Mouse (Mus musculus): ENCODE measurements around the gene Gm21985. TPM values are rescaled to one million over a fixed set of nuclear protein-coding genes. Genes with fewer than 3 reads are reported as not detected.

Gene Gm21985
- total and polyA plus RNA-seq, 2 experiments from 2014 or later, result not detected

DNA sequence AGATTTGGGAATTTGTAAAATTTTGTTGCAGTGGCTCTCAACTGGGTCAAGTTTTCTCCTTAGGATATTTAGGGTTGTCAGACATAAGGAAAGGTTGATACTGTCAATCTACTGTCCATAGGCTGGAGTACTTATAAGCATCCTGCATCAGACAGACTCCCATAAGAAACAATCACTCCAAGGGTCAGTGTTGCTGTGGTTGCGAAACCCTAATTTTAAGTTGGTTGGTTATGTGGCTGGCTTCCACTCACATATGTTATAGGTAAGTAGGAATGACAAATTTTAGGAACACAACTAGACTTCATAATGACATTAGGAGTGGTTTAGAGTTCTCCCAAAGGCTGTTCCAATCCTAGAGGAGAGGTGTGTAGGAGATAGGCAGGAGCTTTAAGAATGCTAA is 115.1 kb downstream of the Gm21985 start:
- no peak for TF ChIP-seq CTCF (IDR thresholded peaks at IDR 0.05; ENCODE audit: low read depth)
- no peak overlapping the region for H3K4me3 ChIP-seq (ENCODE audit: low read length)
- DNase-seq (ENCODE audit: low spot score), result no peak
- H3K9me3 ChIP-seq (ENCODE audit: low read length), result no peaks in the 10 kb centered on the region
- WGBS, result 98% methylated on average over 1 of the region's 1 CpGs
- H3K27me3 ChIP-seq (ENCODE audit: insufficient read depth, low read length), result no peaks in the 10 kb centered on the region
- H3K27ac ChIP-seq, result no peak overlapping the region
- no peaks in the 10 kb centered on the region for H3K36me3 ChIP-seq (ENCODE audit: insufficient read depth, low read length)
- H3K9ac ChIP-seq (replicated peaks; ENCODE audit: low read length), result no peak overlapping the region
- no peak for ATAC-seq
- H3K4me2 ChIP-seq (ENCODE audit: low read depth, low read length), result no peak overlapping the region
- peaks cover 10% of the 10 kb centered on the region for H3K4me1 ChIP-seq (ENCODE audit: insufficient read depth, low read length)

DNA sequence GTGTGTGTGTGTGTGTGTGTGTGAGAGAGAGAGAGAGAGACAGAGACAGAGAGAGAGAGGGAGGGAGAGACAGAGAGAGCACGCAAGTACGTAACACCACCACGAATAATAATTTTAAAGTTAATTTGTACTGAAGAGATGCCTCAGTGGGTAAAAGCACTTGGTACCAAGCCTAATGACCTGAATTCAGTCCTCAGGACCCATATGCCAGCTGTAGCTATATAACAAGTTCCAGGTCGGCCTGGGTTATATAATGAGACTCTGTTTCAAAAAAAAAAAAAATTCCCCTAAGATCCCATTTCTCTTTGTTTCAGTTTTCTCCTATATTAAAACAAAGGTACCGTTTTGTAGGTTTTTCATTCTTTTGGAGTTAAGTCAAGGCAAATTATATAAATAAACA is 124.7 kb downstream of the Gm21985 start:
- H3K4me3 ChIP-seq (ENCODE audit: low read length), result no peak overlapping the region
- no peaks in the 10 kb centered on the region for H3K36me3 ChIP-seq (ENCODE audit: insufficient read depth, low read length)
- no peak overlapping the region for H3K9ac ChIP-seq (replicated peaks; ENCODE audit: low read length)
- H3K27me3 ChIP-seq (ENCODE audit: insufficient read depth, low read length), result no peaks in the 10 kb centered on the region
- WGBS, result 79% methylated on average over 5 of the region's 5 CpGs
- ATAC-seq (no peak), DNase-seq (ENCODE audit: low spot score) (no peak)
- H3K9me3 ChIP-seq (ENCODE audit: low read length), result no peaks in the 10 kb centered on the region
- H3K4me1 ChIP-seq (ENCODE audit: insufficient read depth, low read length), result no peaks in the 10 kb centered on the region
- H3K27ac ChIP-seq, result no peak overlapping the region
- no peak for TF ChIP-seq CTCF (IDR thresholded peaks at IDR 0.05; ENCODE audit: low read depth)
- no peak overlapping the region for H3K4me2 ChIP-seq (ENCODE audit: low read depth, low read length)

GRCm38 (mm10) chr2:112391346-112392000 is 125.4 kb downstream of the Gm21985 start:
- WGBS, result 90% methylated on average over 4 of the region's 4 CpGs
- Histone ChIP-seq H3K9ac (replicated peaks; ENCODE audit: low read length) (no peak overlapping the region), H3K27ac (no peak overlapping the region), H3K4me1 (ENCODE audit: insufficient read depth, low read length) (no peaks in the 10 kb centered on the region), H3K4me2 (ENCODE audit: low read depth, low read length) (no peak overlapping the region), H3K27me3 (ENCODE audit: insufficient read depth, low read length) (no peaks in the 10 kb centered on the region), H3K4me3 (ENCODE audit: low read length) (no peak overlapping the region), H3K36me3 (ENCODE audit: insufficient read depth, low read length) (no peaks in the 10 kb centered on the region), H3K9me3 (ENCODE audit: low read length) (no peaks in the 10 kb centered on the region)
- DNase-seq (ENCODE audit: low spot score) (no peak), ATAC-seq (no peak)
- TF ChIP-seq CTCF (IDR thresholded peaks at IDR 0.05; ENCODE audit: low read depth), result no peak

DNA sequence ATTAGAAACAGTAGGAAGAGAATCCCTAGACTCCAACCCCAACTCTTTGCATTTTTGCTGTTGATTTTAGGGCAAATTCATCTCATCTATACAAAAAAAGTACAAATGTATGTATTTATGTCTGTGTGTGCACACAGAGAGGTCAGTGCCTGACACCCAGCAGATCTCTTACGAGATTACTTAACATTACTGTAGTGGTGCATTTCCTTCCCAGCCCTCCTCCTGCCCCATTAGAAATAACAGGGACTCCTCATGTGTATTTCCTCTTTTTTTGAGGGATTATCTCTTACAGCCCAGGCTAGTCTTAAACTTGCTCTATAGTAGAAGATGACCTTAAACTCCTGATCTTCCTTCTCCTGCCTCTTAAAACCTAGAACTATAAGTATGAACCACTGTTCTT is 126.6 kb downstream of the Gm21985 start:
- 89% methylated on average over 1 of the region's 1 CpGs for WGBS
- DNase-seq (ENCODE audit: low spot score), result no peak
- no peak overlapping the region for H3K9ac ChIP-seq (replicated peaks; ENCODE audit: low read length)

GRCm38 (mm10) chr2:112393958-112394357 is 127.8 kb downstream of the Gm21985 start:
- no peaks in the 10 kb centered on the region for H3K9me3 ChIP-seq (ENCODE audit: low read length)

More for the DNA sequence above, 126.6 kb downstream of the Gm21985 start:
- Histone ChIP-seq H3K4me1 (ENCODE audit: insufficient read depth, low read length) (no peaks in the 10 kb centered on the region), H3K36me3 (ENCODE audit: insufficient read depth, low read length) (no peaks in the 10 kb centered on the region), H3K4me3 (ENCODE audit: low read length) (no peak overlapping the region), H3K4me2 (ENCODE audit: low read depth, low read length) (no peak overlapping the region), H3K9me3 (ENCODE audit: low read length) (no peaks in the 10 kb centered on the region), H3K27me3 (ENCODE audit: insufficient read depth, low read length) (no peaks in the 10 kb centered on the region), H3K27ac (no peak overlapping the region)
- TF ChIP-seq CTCF (IDR thresholded peaks at IDR 0.05; ENCODE audit: low read depth), result no peak
- no peak for ATAC-seq

DNA sequence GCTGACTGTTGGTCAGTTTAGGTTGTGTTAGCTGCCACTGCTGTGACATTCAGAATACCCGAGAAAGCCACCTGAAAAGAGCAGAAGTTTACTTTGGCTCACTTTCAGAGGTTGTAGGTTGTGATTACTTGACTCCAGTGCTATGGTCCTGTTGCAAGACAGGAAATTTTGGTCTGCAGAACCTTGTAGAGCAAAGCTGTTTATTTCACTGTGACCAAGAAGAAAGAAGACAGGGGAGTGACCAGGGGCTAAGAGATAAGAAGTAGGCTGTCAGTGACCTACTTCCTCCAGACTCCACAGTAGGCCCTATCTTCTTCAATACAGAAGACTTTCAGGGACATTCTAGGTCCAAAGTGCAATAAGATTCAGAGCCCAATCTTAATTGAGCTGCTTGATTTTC is 130.5 kb downstream of the Gm21985 start:
- no peak for DNase-seq (ENCODE audit: low spot score)
- WGBS, result 71% methylated on average over 1 of the region's 1 CpGs
- TF ChIP-seq CTCF (IDR thresholded peaks at IDR 0.05; ENCODE audit: low read depth), result no peak

More at GRCm38 (mm10) chr2:112393958-112394357, 127.8 kb downstream of the Gm21985 start:
- Histone ChIP-seq H3K4me3 (ENCODE audit: low read length) (no peak overlapping the region), H3K36me3 (ENCODE audit: insufficient read depth, low read length) (no peaks in the 10 kb centered on the region), H3K4me1 (ENCODE audit: insufficient read depth, low read length) (no peaks in the 10 kb centered on the region), H3K27ac (no peak overlapping the region), H3K4me2 (ENCODE audit: low read depth, low read length) (no peak overlapping the region), H3K9ac (replicated peaks; ENCODE audit: low read length) (no peak overlapping the region), H3K27me3 (ENCODE audit: insufficient read depth, low read length) (no peaks in the 10 kb centered on the region)
- no peak for ATAC-seq
- TF ChIP-seq CTCF (IDR thresholded peaks at IDR 0.05; ENCODE audit: low read depth), result no peak
- no peak for DNase-seq (ENCODE audit: low spot score)

GRCm38 (mm10) chr2:112407030-112407429 is 140.9 kb downstream of the Gm21985 start:
- ATAC-seq (no peak), DNase-seq (ENCODE audit: low spot score) (no peak)
- Histone ChIP-seq H3K4me3 (ENCODE audit: low read length) (no peak overlapping the region), H3K9me3 (ENCODE audit: low read length) (no peaks in the 10 kb centered on the region), H3K36me3 (ENCODE audit: insufficient read depth, low read length) (peaks cover 16% of the 10 kb centered on the region), H3K27me3 (ENCODE audit: insufficient read depth, low read length) (no peaks in the 10 kb centered on the region), H3K4me2 (ENCODE audit: low read depth, low read length) (no peak overlapping the region), H3K27ac (no peak overlapping the region), H3K9ac (replicated peaks; ENCODE audit: low read length) (no peak overlapping the region), H3K4me1 (ENCODE audit: insufficient read depth, low read length) (no peaks in the 10 kb centered on the region)
- WGBS, result 88% methylated on average over 3 of the region's 3 CpGs
- TF ChIP-seq CTCF (IDR thresholded peaks at IDR 0.05; ENCODE audit: low read depth), result no peak

More for the DNA sequence above, 130.5 kb downstream of the Gm21985 start:
- H3K27me3 ChIP-seq (ENCODE audit: insufficient read depth, low read length), result no peaks in the 10 kb centered on the region
- H3K4me3 ChIP-seq (ENCODE audit: low read length), result no peak overlapping the region
- H3K27ac ChIP-seq, result no peak overlapping the region
- no peaks in the 10 kb centered on the region for H3K36me3 ChIP-seq (ENCODE audit: insufficient read depth, low read length)
- H3K9me3 ChIP-seq (ENCODE audit: low read length), result no peaks in the 10 kb centered on the region
- H3K4me2 ChIP-seq (ENCODE audit: low read depth, low read length), result no peak overlapping the region
- no peak for ATAC-seq
- H3K4me1 ChIP-seq (ENCODE audit: insufficient read depth, low read length), result no peaks in the 10 kb centered on the region
- H3K9ac ChIP-seq (replicated peaks; ENCODE audit: low read length), result no peak overlapping the region
